Mouse (Mus musculus) frontal cortex, postnatal 10 days (tissue): ENCODE data around the gene Scn5a.

Experiments used
- DNase-seq, 2 experiments: peaks; one replicate each; pipeline ENCODE4 v3.0.0; 2022; ENCODE audit warnings: low spot score in 2 of 2, mixed read lengths in 1 of 2

Gene Scn5a

GRCm38 (mm10) chr9:119504981-119505658 lies 73.7 kb downstream of the Scn5a start:
- no peak for DNase-seq

GRCm38 (mm10) chr9:119503613-119504012 lies 75.2 kb downstream of the Scn5a start:
- no peak for DNase-seq

- no peak for DNase-seq
These were observed 79.9 kb downstream of the Scn5a start for GRCm38 (mm10) chr9:119498885-119499284.

GRCm38 (mm10) chr9:119498247-119498607 lies 80.6 kb downstream of the Scn5a start:
- DNase-seq = no peak

GRCm38 (mm10) chr9:119497546-119498246 lies 81.1 kb downstream of the Scn5a start:
- no peak for DNase-seq

- peak; percentile 29 to 68 for DNase-seq
These were observed 81.9 kb downstream of the Scn5a start for GRCm38 (mm10) chr9:119496960-119497359.

- DNase-seq = no peak
These were observed 82.5 kb downstream of the Scn5a start for GRCm38 (mm10) chr9:119496354-119496753.

GRCm38 (mm10) chr9:119484868-119485267 lies 93.9 kb downstream of the Scn5a start:
- DNase-seq = no peak

- no peak for DNase-seq
These were observed 94.4 kb downstream of the Scn5a start for GRCm38 (mm10) chr9:119484420-119484819.

GRCm38 (mm10) chr9:119483554-119484353 lies 95.1 kb downstream of the Scn5a start:
- DNase-seq = no peak

- DNase-seq = no peak
These were observed 97.2 kb downstream of the Scn5a start for GRCm38 (mm10) chr9:119481612-119482011.

GRCm38 (mm10) chr9:119479297-119479696 lies 99.5 kb downstream of the Scn5a start:
- DNase-seq = no peak

- DNase-seq = no peak
These were observed 100.5 kb downstream of the Scn5a start for GRCm38 (mm10) chr9:119478345-119478744.

GRCm38 (mm10) chr9:119477754-119478153 lies 101.1 kb downstream of the Scn5a start:
- DNase-seq = no peak

GRCm38 (mm10) chr9:119474717-119475611 lies 103.9 kb downstream of the Scn5a start:
- no peak for DNase-seq

- no peak for DNase-seq
These were observed 105.1 kb downstream of the Scn5a start for GRCm38 (mm10) chr9:119473608-119474164.

GRCm38 (mm10) chr9:119473011-119473410 lies 105.8 kb downstream of the Scn5a start:
- DNase-seq = no peak

GRCm38 (mm10) chr9:119472412-119472918 lies 106.4 kb downstream of the Scn5a start:
- DNase-seq = no peak

- DNase-seq = no peak
These were observed 109.0 kb downstream of the Scn5a start for GRCm38 (mm10) chr9:119469691-119470353.

GRCm38 (mm10) chr9:119465595-119465994 lies 113.2 kb downstream of the Scn5a start:
- peak in 1 of 2 experiments; percentile 30 for DNase-seq
